Mouse (Mus musculus) left cerebral cortex, adult 2 months (tissue): ENCODE measurements at regions not wholly inside any gene's neighbourhood (a gene's known extent, or its start where the extent isn't known, plus 50 kb on each side); places are given as distances from the start of the nearest gene placed in this dataset.

Source experiments
- DNase-seq, 2 experiments: peaks; one replicate each; pipeline ENCODE4 v3.0.0; 2021 to 2022; ENCODE audit warnings: low spot score in 2 of 2, mixed read lengths in 1 of 2; ENCODE audit errors: extremely low spot score in 1 of 2
- H3K27ac ChIP-seq: fragments of 200-600 bp; 2 replicates; pipeline ENCODE4 v1.8.1; 2022
- H3K4me3 ChIP-seq: fragments of 200-600 bp; 2 replicates; pipeline ENCODE4 v1.8.1; 2022
- CTCF ChIP-seq: fragments of 200-600 bp; IDR thresholded peaks from 2 replicates; pipeline ENCODE4 v1.8.1; 2022; ENCODE audit warnings: antibody characterized with exemption, mild to moderate bottlenecking, moderate library complexity
- intact Hi-C: fragments of 180-260 bp; cut with DNase I; formaldehyde crosslinking; loops from one replicate; pipeline ENCODE4 v1.15.1; 2025

- peak; percentile 9 for TF ChIP-seq CTCF
- DNase-seq = no peak
- intact Hi-C loops = loop anchor here (2.0 kb wide), 1 partner anchor 1207 kb away; no protein-coding TSS in a partner anchor
Observed at GRCm38 (mm10) chr5:126735733-126736132, 505.9 kb upstream of the Tmem132c start.

GRCm38 (mm10) chr5:126737681-126738080 is 503.9 kb upstream of the Tmem132c start:
- Histone ChIP-seq H3K4me3 (no peak overlapping the region), H3K27ac (no peak overlapping the region)
- DNase-seq = no peak
- intact Hi-C loops = no loop called here
- TF ChIP-seq CTCF = no peak

More at GRCm38 (mm10) chr5:126735733-126736132, 505.9 kb upstream of the Tmem132c start:
- Histone ChIP-seq H3K4me3 (no peak overlapping the region), H3K27ac (no peak overlapping the region)

DNA sequence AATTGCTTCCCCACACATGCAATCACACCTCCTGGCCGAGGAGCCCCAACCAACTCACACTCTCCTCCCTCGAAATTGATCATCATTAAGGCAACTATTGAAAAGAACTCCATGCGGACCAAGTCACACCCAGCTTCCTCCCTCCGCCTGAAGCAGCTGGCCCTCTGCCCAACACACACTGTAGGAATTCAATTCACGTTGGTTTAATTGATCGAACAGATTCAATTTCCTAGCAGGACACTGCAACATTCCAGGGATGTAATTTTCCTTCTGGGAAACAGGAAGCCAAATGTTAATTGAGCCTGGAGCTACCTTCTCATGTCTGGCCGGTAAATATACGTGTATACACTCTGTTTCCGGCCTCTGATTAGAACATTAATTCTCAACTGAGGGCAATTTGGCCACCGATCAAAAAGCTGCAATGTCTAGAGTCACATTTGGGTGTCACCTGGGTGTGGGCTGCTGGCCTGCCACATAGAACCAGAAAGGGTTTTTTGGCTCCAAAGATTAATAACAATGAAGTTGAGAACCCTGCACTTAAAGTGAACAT is 500.7 kb upstream of the Tmem132c start:
- DNase-seq = no peak
- intact Hi-C loops = no loop called here
- no peak overlapping the region for H3K27ac ChIP-seq
- no peak for TF ChIP-seq CTCF
- no peak overlapping the region for H3K4me3 ChIP-seq

- H3K27ac ChIP-seq = no peak overlapping the region
- DNase-seq = no peak
- TF ChIP-seq CTCF = no peak
- no peak overlapping the region for H3K4me3 ChIP-seq
- intact Hi-C loops = no loop called here
Observed at GRCm38 (mm10) chr5:126755107-126755506, 486.5 kb upstream of the Tmem132c start.

- intact Hi-C loops = no loop called here
- no peak for TF ChIP-seq CTCF
- DNase-seq = no peak
- H3K27ac ChIP-seq = no peak overlapping the region
- no peak overlapping the region for H3K4me3 ChIP-seq
Observed at GRCm38 (mm10) chr5:126765037-126765707, 476.4 kb upstream of the Tmem132c start.

- DNase-seq = peak in 1 of 2 experiments; percentile 24
- no peak overlapping the region for H3K27ac ChIP-seq
- H3K4me3 ChIP-seq = peak overlapping the region; percentile 29
- intact Hi-C loops = no loop called here
- no peak for TF ChIP-seq CTCF
Observed at GRCm38 (mm10) chr5:126769031-126769430, 472.6 kb upstream of the Tmem132c start.

GRCm38 (mm10) chr5:126787706-126788610 is 453.6 kb upstream of the Tmem132c start:
- Histone ChIP-seq H3K4me3 (peak overlapping the region; percentile 47), H3K27ac (peak overlapping the region; percentile 73)
- TF ChIP-seq CTCF = no peak
- no peak for DNase-seq
- intact Hi-C loops = no loop called here

DNA sequence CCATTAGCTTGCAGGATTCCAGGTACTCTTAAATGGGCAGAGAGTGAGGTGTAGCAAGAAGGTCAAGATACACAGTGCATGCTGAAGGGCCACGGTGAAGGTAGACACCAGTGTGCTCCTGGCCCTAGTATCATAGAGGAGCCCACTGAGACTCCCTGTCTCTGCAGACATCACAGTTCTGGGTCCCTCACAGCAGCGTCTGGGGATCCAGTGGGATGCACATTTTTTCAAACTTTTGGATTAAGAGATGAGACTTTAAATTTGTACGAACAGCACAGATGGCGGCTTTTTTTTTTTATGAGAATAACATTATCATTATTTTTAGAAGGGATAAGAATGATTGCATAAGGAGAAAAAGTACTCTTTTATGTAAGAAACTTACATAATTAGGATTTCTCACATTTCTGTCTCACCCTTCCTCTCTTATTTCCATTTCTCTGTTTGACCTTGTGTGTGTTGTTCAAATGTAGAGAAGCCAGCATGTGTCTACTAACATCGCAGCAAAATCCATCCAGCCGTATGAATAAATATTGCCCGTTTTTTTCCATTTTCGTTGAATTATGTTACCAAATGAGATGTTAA is 441.8 kb upstream of the Tmem132c start:
- DNase-seq = peak in 1 of 2 experiments; percentile 16
- intact Hi-C loops = loop anchor here (2.0 kb wide), 1 partner anchor 35 kb away; no protein-coding TSS in a partner anchor
- Histone ChIP-seq H3K27ac (peak overlapping the region; percentile 86), H3K4me3 (no peak overlapping the region)
- TF ChIP-seq CTCF = no peak

GRCm38 (mm10) chr5:126806656-126807055 is 435.0 kb upstream of the Tmem132c start:
- TF ChIP-seq CTCF = no peak
- no peak for DNase-seq
- H3K27ac ChIP-seq = no peak overlapping the region
- H3K4me3 ChIP-seq = no peak overlapping the region
- intact Hi-C loops = no loop called here

- no peak overlapping the region for H3K27ac ChIP-seq
- DNase-seq = no peak
- peak; percentile 41 for TF ChIP-seq CTCF
- intact Hi-C loops = loop anchor here (10.0 kb wide), 3 partner anchors 151 to 1291 kb away; no protein-coding TSS in a partner anchor
- H3K4me3 ChIP-seq = no peak overlapping the region
Observed at GRCm38 (mm10) chr5:126816069-126816468, 425.5 kb upstream of the Tmem132c start.

DNA sequence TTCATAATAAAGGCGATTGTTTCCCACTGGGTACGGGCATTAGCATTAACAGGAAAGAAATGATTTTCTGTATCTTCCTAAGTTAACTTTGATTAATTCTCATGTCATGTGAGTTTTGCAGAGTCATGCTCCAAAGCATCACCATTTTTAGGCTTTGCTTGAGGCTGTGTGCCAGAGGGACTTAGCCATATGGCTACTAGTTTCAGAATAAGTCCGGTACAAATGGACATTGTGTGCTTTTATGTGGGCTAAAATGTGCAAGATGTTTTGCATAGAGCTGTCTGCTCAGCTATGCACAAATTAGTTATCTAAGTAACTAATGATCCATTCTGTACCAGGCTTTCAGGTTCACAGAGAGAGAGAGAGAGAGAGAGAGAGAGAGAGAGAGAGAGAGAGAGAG is 406.2 kb upstream of the Tmem132c start:
- Histone ChIP-seq H3K27ac (peak overlapping the region; percentile 33; the same call in 1 of the 2 replicates), H3K4me3 (no peak overlapping the region)
- intact Hi-C loops = loop anchor here (2.0 kb wide), 1 partner anchor 35 kb away; no protein-coding TSS in a partner anchor
- DNase-seq = peak in 1 of 2 experiments; percentile 18
- no peak for TF ChIP-seq CTCF
